19 mouse cellular contexts compared by ENCODE assay signal in the genomic region with DNA sequence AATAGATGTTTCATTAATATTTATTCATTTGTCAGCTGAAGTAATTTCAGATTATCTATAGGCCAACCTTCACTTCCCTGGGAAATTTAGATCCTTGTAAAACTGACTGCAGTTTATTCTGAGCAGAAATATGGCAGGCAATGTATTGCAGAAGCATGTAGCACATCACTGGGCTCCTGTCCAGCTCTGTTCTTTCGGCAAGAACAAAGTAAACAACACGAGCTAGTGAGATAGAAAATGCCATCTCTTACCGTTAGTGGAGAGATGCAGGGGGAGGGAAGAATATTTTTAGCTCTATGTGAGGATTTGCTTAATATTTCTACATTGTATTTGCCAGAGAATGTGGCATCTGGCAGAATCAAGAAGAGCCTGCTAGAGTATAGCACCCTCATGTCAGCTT. TPM values are rescaled to one million over a fixed set of nuclear protein-coding genes. Genes with fewer than 3 reads are reported as not detected.
A peak's percentile ranks its signal among the peaks of the same experiment; 100 is the strongest.
DNase-seq lines count a peak whose midpoint lies in the region; ATAC-seq and TF ChIP-seq lines count a peak whose summit lies in the region.
"Had no signal": no experiment of that assay in that cellular context is flagged by ENCODE, and none has a peak within 500 bp of the region (broad histone marks: within the 10 kb centered on the region; RNA-seq: fewer than 3 reads in every experiment).

No protein-coding gene starts in this region.

- peak; percentile 47 to 49 for DNase-seq in cerebellum, adult 18-20 months
- DNase-seq in cerebellum, adult 9-10 months = no peak
- peak; percentile 4 for DNase-seq in liver, adult 2 months (ENCODE audit: extremely low read depth, low read depth, low spot score)
- peak; percentile 43 for DNase-seq in layer of hippocampus, adult 9-10 months (ENCODE audit: low spot score)
- peak; percentile 57 for DNase-seq in right cerebral cortex, postnatal 14 days
- no peak for DNase-seq in adrenal gland, postnatal 4 days (ENCODE audit: low spot score in 2 of 2)
- no peak for DNase-seq in retina, embryonic 14.5 days (ENCODE audit: low spot score)
- DNase-seq: adrenal gland, adult 2 months; gastrocnemius, postnatal 14 days; kidney, postnatal 25 days had no signal

- H3K9me3 ChIP-seq in liver, embryonic 12.5 days (replicated peaks) = no peaks in the 10 kb centered on the region
- H3K9me3 ChIP-seq: embryonic facial prominence, embryonic 15.5 days; intestine, embryonic 15.5 days; limb, embryonic 13.5 days had no signal

- no peaks in the 10 kb centered on the region for H3K79me2 ChIP-seq in liver, adult 2 months (ENCODE audit: control insufficient read depth, insufficient read depth, low read length)

- no peaks in the 10 kb centered on the region for H3K4me1 ChIP-seq in liver, adult 2 months (ENCODE audit: control insufficient read depth, insufficient read depth, low read length)
- H3K4me1 ChIP-seq in liver, embryonic 12.5 days = no peaks in the 10 kb centered on the region
- H3K4me1 ChIP-seq: embryonic facial prominence, embryonic 15.5 days; heart, embryonic 12.5 days; intestine, embryonic 15.5 days; limb, embryonic 13.5 days had no signal

- H3K36me3 ChIP-seq in liver, adult 2 months (ENCODE audit: control insufficient read depth, insufficient read depth, low read length) = no peaks in the 10 kb centered on the region
- no peaks in the 10 kb centered on the region for H3K36me3 ChIP-seq in liver, embryonic 12.5 days
- H3K36me3 ChIP-seq: embryonic facial prominence, embryonic 15.5 days; heart, embryonic 12.5 days; intestine, embryonic 15.5 days; limb, embryonic 13.5 days had no signal

- TF ChIP-seq POLR2A in liver, adult 2 months (IDR thresholded peaks at IDR 0.05; ENCODE audit: extremely low read depth, insufficient read depth, low read length) = no peak

- H3K27ac ChIP-seq in liver, adult 2 months (replicated peaks; ENCODE audit: insufficient read depth, low read depth, low read length) = no peak overlapping the region
- H3K27ac ChIP-seq in liver, embryonic 12.5 days = no peak overlapping the region
- H3K27ac ChIP-seq: embryonic facial prominence, embryonic 15.5 days; intestine, embryonic 15.5 days; limb, embryonic 13.5 days; macrophage had no signal

- no peak for TF ChIP-seq CTCF in liver, adult 2 months (IDR thresholded peaks at IDR 0.05; ENCODE audit: low read depth, low read length)

- 9% methylated on average over 3 of the region's 3 CpGs for WGBS in liver, adult 2 months
- 54% methylated on average over 3 of the region's 3 CpGs for WGBS in liver, embryonic 12.5 days (ENCODE audit: insufficient replicate concordance)

- no peak overlapping the region for H3K4me3 ChIP-seq in liver, adult 2 months (ENCODE audit: insufficient read depth, low read depth, low read length)
- H3K4me3 ChIP-seq in liver, embryonic 12.5 days = no peak overlapping the region
- H3K4me3 ChIP-seq: embryonic facial prominence, embryonic 15.5 days; heart, embryonic 12.5 days; intestine, embryonic 15.5 days; limb, embryonic 13.5 days had no signal

- H3K4me2 ChIP-seq in liver, embryonic 12.5 days = no peak overlapping the region
- H3K4me2 ChIP-seq: embryonic facial prominence, embryonic 15.5 days; heart, embryonic 12.5 days; intestine, embryonic 15.5 days; limb, embryonic 13.5 days had no signal

- H3K27me3 ChIP-seq in liver, adult 2 months (ENCODE audit: control insufficient read depth, insufficient read depth, low read length) = no peaks in the 10 kb centered on the region
- no peaks in the 10 kb centered on the region for H3K27me3 ChIP-seq in liver, embryonic 12.5 days (replicated peaks)
- H3K27me3 ChIP-seq: embryonic facial prominence, embryonic 15.5 days; heart, embryonic 12.5 days; intestine, embryonic 15.5 days; limb, embryonic 13.5 days had no signal

- no peak overlapping the region for H3K9ac ChIP-seq in liver, adult 2 months (ENCODE audit: low read depth, low read length)
- no peak overlapping the region for H3K9ac ChIP-seq in liver, embryonic 12.5 days
- H3K9ac ChIP-seq: embryonic facial prominence, embryonic 15.5 days; heart, embryonic 12.5 days; intestine, embryonic 15.5 days; limb, embryonic 13.5 days had no signal

- no peak for ATAC-seq in liver, embryonic 12.5 days
- ATAC-seq: intestine, embryonic 15.5 days had no signal

RNA-seq across cellular contexts. Expression of a gene that starts 13.8 kb away (rescaled TPM):
- total RNA-seq in liver, adult 2 months (2014; rRNA removed) = not detected in 2 replicates
- not detected in 2 replicates for polyA plus RNA-seq in liver, adult 2 months (2012; rRNA removed)
- not detected in 2 replicates for polyA plus RNA-seq in liver, embryonic 12.5 days (2016; fragmentation: Nextera tagmentation; extraction: Ambion mirVana)
- total RNA-seq in adrenal gland, postnatal 4 days (2021) = not detected
- total RNA-seq: adrenal gland, adult 2 months; midbrain, postnatal 0 days; neutrophil, adult 5-6 weeks had no signal
- polyA plus RNA-seq: adrenal gland, adult 2 months; heart, embryonic 12.5 days; intestine, embryonic 15.5 days; limb, embryonic 13.5 days; macrophage; small intestine, adult 2 months had no signal

Comparison
In these comparisons a context has a peak if more than half of its experiments do, and no peak if none do; other contexts are left out.
1. DNase-seq: peak in cerebellum, adult 18-20 months (2 of 2), liver, adult 2 months (single experiment), layer of hippocampus, adult 9-10 months (single experiment) and right cerebral cortex, postnatal 14 days (single experiment); none in cerebellum, adult 9-10 months (single experiment), adrenal gland, postnatal 4 days (0 of 2) and retina, embryonic 14.5 days (single experiment).